Mouse (Mus musculus): Measurements from ENCODE around the gene Acot6. TPM values are rescaled to one million over a fixed set of nuclear protein-coding genes. Genes with fewer than 3 reads are reported as not detected.

The Acot6 gene
- total and polyA plus RNA-seq, 2 experiments from 2014 or later: 1.2 to 1.8 TPM

DNA sequence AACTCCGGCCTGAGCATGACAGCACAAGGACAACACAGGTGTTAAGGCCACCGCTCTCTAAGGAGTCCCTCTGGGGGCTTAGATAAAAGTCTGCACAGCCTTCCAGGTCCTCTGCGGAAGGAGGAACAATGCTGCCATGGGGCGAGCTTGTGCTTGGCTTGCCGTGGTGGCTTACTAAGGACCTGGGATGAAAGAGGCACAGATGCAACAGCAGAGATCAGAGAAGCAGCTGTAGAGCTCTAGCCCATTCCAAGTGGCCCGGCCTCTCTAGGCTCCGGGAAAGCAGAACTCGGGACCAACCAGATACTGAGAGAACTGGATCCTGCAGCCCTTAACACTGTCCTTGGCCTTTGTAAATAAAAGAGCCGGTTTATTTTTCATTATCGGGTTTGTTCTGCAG lies 51.5 kb downstream of the Acot6 start:
- H3K4me1 ChIP-seq (ENCODE audit: control insufficient read depth, insufficient read depth): peaks cover 19% of the 10 kb centered on the region; the same call in 1 of the 2 replicates
- ATAC-seq (ENCODE audit: insufficient read depth, low read depth) (no peak), DNase-seq (ENCODE audit: low spot score) (no peak)
- TF ChIP-seq EP300 (IDR thresholded peaks at IDR 0.05; ENCODE audit: low read depth): no peak
- TF ChIP-seq CTCF (IDR thresholded peaks at IDR 0.05; ENCODE audit: low read depth): no peak
- WGBS: 69% methylated on average over 10 of the region's 10 CpGs
- no peaks in the 10 kb centered on the region for H3K9me3 ChIP-seq (replicated peaks; ENCODE audit: control insufficient read depth, low read length)
- no peak overlapping the region for H3K4me2 ChIP-seq (ENCODE audit: low read depth, low read length)
- H3K27me3 ChIP-seq (ENCODE audit: control insufficient read depth, insufficient read depth, low read length): no peaks in the 10 kb centered on the region
- H3K4me3 ChIP-seq (ENCODE audit: low read depth, low read length): no peak overlapping the region
- no peak overlapping the region for H3K9ac ChIP-seq (replicated peaks; ENCODE audit: low read depth, low read length)
- H3K36me3 ChIP-seq (replicated peaks; ENCODE audit: control insufficient read depth, insufficient read depth, low read length): peaks cover 39% of the 10 kb centered on the region
- H3K27ac ChIP-seq (ENCODE audit: low read depth): 0 out of 2 replicates have a peak overlapping the region, but pooled peaks have one; percentile 30

DNA sequence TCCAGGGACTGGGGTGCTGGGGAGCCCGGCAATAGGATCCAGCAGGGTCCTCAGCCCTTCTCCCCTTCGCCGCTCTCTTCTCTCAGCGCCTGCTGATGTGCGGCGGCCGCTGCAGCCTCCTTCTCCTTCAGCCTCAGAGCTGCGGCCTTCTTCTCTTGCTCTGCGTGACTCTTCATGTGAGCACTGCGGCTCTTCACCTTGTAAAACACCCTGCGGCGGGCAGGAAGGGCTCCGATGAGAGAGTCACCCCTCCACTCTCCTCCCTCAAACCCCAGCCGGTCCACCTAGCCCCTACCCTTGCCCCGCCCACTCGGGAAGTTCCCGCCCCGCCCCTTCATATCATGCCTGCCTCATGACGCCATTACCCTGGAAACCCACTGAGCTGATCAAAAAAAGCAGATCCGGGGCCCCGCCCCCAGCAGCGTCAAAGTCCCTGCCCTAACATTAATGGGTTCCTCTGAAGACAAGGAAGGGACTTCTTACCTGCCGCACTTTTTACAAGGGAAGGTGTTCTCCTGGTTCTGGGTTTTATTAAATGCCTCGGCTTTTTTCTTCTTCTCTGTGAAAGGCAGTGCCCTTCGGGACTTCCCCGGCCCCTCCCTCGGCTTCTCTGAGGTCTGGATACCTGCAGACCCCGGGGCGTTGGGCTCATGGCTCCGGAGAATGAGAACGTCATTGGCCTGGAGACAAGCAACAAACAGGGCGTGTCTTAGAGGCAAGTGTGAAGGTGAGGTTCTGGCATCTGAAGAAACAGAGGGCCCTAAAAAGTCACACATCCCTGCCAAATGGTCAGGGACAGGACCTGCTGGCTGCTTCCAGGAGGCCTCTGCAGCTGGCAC lies 52.1 kb downstream of the Acot6 start:
- TF ChIP-seq CTCF (IDR thresholded peaks at IDR 0.05; ENCODE audit: low read depth): no peak
- no peak for TF ChIP-seq EP300 (IDR thresholded peaks at IDR 0.05; ENCODE audit: low read depth)
- Histone ChIP-seq H3K4me3 (ENCODE audit: low read depth, low read length) (no peak overlapping the region), H3K27ac (ENCODE audit: low read depth) (no peak overlapping the region), H3K4me1 (ENCODE audit: control insufficient read depth, insufficient read depth) (peaks cover 19% of the 10 kb centered on the region; the same call in 1 of the 2 replicates), H3K4me2 (ENCODE audit: low read depth, low read length) (no peak overlapping the region), H3K27me3 (ENCODE audit: control insufficient read depth, insufficient read depth, low read length) (no peaks in the 10 kb centered on the region), H3K9me3 (replicated peaks; ENCODE audit: control insufficient read depth, low read length) (no peaks in the 10 kb centered on the region), H3K9ac (replicated peaks; ENCODE audit: low read depth, low read length) (no peak overlapping the region), H3K36me3 (replicated peaks; ENCODE audit: control insufficient read depth, insufficient read depth, low read length) (peaks cover 46% of the 10 kb centered on the region)
- 77% methylated on average over 32 of the region's 32 CpGs for WGBS
- DNase-seq (ENCODE audit: low spot score): no peak
- ATAC-seq (ENCODE audit: insufficient read depth, low read depth): no peak

DNA sequence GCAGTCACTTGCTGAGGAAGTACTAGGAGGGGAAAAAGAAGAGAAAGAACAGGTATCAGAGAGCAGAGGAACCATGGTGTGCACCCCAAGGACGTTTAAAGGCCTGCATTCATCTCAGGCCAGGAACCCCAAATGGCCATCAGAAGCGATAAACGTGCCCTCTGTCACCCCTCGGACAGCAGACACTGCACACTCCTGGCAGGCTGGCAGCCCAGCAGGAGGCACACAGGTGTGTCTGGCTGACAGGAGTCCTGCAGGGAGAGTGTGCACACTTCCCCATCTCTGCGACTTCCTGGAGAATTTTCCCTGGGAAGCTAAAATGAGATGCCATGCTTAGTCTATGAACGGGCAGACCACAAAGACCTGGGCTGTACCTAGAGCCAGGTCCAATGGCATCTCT lies 53.0 kb downstream of the Acot6 start:
- Histone ChIP-seq H3K4me1 (ENCODE audit: control insufficient read depth, insufficient read depth) (peaks cover 14% of the 10 kb centered on the region; the same call in 1 of the 2 replicates), H3K9ac (replicated peaks; ENCODE audit: low read depth, low read length) (no peak overlapping the region), H3K4me2 (ENCODE audit: low read depth, low read length) (no peak overlapping the region), H3K36me3 (replicated peaks; ENCODE audit: control insufficient read depth, insufficient read depth, low read length) (peaks cover 54% of the 10 kb centered on the region), H3K27me3 (ENCODE audit: control insufficient read depth, insufficient read depth, low read length) (no peaks in the 10 kb centered on the region), H3K27ac (ENCODE audit: low read depth) (no peak overlapping the region), H3K9me3 (replicated peaks; ENCODE audit: control insufficient read depth, low read length) (no peaks in the 10 kb centered on the region), H3K4me3 (ENCODE audit: low read depth, low read length) (no peak overlapping the region)
- WGBS: 83% methylated on average over 6 of the region's 6 CpGs
- ATAC-seq (ENCODE audit: insufficient read depth, low read depth) (no peak), DNase-seq (ENCODE audit: low spot score) (no peak)
- TF ChIP-seq CTCF (IDR thresholded peaks at IDR 0.05; ENCODE audit: low read depth) (no peak), EP300 (IDR thresholded peaks at IDR 0.05; ENCODE audit: low read depth) (no peak)

DNA sequence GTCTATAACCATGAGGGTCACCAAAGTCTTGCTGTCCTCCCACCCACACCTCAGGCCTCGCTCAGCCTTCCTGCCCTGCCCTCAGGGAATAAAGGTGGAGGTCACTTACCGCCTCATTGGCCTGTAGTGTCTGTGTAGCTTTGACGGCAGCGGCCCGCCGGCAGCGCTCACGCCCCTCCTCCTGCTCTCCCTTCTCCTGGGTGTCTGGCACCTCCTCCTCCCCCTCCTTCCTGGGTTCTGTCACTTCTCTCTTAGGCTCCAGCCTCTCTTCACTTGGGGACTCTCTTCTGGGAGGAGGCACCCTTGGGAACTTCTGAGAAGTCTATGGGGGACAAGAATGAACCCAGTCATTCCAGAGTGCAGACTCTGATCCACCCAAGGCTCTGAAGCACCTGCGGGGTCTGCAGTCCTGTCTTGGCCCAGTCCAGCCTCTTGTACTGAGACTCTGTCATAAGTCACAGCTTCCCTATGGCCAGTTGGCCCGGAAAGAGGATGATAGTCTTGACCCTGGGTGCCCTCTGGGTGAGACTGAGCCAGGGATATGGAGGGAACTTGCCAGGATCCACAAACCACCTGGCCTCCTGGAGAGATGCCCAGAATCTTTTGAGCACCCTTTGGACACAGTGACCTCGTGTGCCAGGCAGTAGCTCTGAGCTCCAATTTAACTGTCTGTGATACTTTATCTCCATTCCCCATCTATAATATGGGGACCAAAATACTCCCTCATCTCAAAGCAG lies 54.5 kb downstream of the Acot6 start:
- Histone ChIP-seq H3K9me3 (replicated peaks; ENCODE audit: control insufficient read depth, low read length) (no peaks in the 10 kb centered on the region), H3K4me1 (ENCODE audit: control insufficient read depth, insufficient read depth) (peaks cover 14% of the 10 kb centered on the region; the same call in 1 of the 2 replicates), H3K4me2 (ENCODE audit: low read depth, low read length) (no peak overlapping the region), H3K4me3 (ENCODE audit: low read depth, low read length) (no peak overlapping the region), H3K27ac (ENCODE audit: low read depth) (peak overlapping the region; percentile 70), H3K36me3 (replicated peaks; ENCODE audit: control insufficient read depth, insufficient read depth, low read length) (peaks cover 69% of the 10 kb centered on the region), H3K9ac (replicated peaks; ENCODE audit: low read depth, low read length) (no peak overlapping the region), H3K27me3 (ENCODE audit: control insufficient read depth, insufficient read depth, low read length) (no peaks in the 10 kb centered on the region)
- ATAC-seq (ENCODE audit: insufficient read depth, low read depth) (peak; percentile 89), DNase-seq (ENCODE audit: low spot score) (peak; percentile 78)
- WGBS: 36% methylated on average over 11 of the region's 11 CpGs
- TF ChIP-seq EP300 (IDR thresholded peaks at IDR 0.05; ENCODE audit: low read depth): peak; percentile 75; the same call in 1 of the 2 replicates
- TF ChIP-seq CTCF (IDR thresholded peaks at IDR 0.05; ENCODE audit: low read depth): no peak

DNA sequence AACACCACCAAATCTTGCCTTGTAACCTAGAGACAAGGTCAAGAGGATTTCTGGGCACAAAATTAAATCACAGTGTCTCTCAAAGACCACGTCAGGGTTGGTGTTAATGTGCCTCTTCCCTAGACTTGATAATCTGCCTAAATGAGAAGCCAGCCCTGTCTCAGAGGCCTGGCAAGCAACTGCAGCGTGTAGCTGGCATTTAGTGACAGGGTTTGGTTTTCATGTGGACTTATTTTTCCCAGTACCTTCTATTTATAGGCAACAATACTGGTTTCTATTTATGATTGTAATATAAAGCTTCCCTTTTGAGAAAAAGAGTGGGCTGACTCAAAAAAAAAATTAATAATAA lies 55.0 kb downstream of the Acot6 start:
- Histone ChIP-seq H3K9me3 (replicated peaks; ENCODE audit: control insufficient read depth, low read length) (no peaks in the 10 kb centered on the region), H3K36me3 (replicated peaks; ENCODE audit: control insufficient read depth, insufficient read depth, low read length) (peaks cover 71% of the 10 kb centered on the region), H3K27me3 (ENCODE audit: control insufficient read depth, insufficient read depth, low read length) (no peaks in the 10 kb centered on the region), H3K27ac (ENCODE audit: low read depth) (peak overlapping the region; percentile 70), H3K9ac (replicated peaks; ENCODE audit: low read depth, low read length) (no peak overlapping the region), H3K4me3 (ENCODE audit: low read depth, low read length) (no peak overlapping the region), H3K4me1 (ENCODE audit: control insufficient read depth, insufficient read depth) (peaks cover 13% of the 10 kb centered on the region; the same call in 1 of the 2 replicates), H3K4me2 (ENCODE audit: low read depth, low read length) (no peak overlapping the region)
- ATAC-seq (ENCODE audit: insufficient read depth, low read depth) (peak; percentile 56), DNase-seq (ENCODE audit: low spot score) (no peak)
- TF ChIP-seq EP300 (IDR thresholded peaks at IDR 0.05; ENCODE audit: low read depth): no peak
- TF ChIP-seq CTCF (IDR thresholded peaks at IDR 0.05; ENCODE audit: low read depth): no peak
- 34% methylated on average over 2 of the region's 2 CpGs for WGBS
